Mouse (Mus musculus) intestine, postnatal 0 days (tissue): ENCODE measurements around the gene Ankrd26. TPM values are rescaled to one million over a fixed set of nuclear protein-coding genes. Genes with fewer than 3 reads are reported as not detected.

Experiments
- ATAC-seq: fragments of 200-750 bp; cut with Nextera tagmentation; 2 replicates; pipeline ENCODE4 v1.8.0; 2017; ENCODE audit warnings: mild to moderate bottlenecking, moderate TSS enrichment, moderate library complexity
- H3K27ac ChIP-seq: fragments of 300-500 bp; sonication (generic); 2 replicates; pipeline ENCODE4 v1.5.1; 2014; ENCODE audit warnings: mild to moderate bottlenecking, low read depth, low read length, moderate library complexity
- H3K27me3 ChIP-seq: fragments of 300-500 bp; sonication (generic); replicated peaks from 2 replicates; pipeline ENCODE4 v1.6.1; 2014; ENCODE audit warnings: low read length, mixed read lengths; ENCODE audit not compliant: control insufficient read depth, insufficient read depth
- H3K36me3 ChIP-seq: fragments of 300-500 bp; sonication (generic); 2 replicates; pipeline ENCODE4 v1.6.1; 2014; ENCODE audit warnings: mild to moderate bottlenecking, moderate library complexity; ENCODE audit not compliant: control insufficient read depth, insufficient read depth
- H3K4me1 ChIP-seq: fragments of 300-500 bp; sonication (generic); replicated peaks from 2 replicates; pipeline ENCODE4 v1.6.1; 2014; ENCODE audit warnings: antibody characterized with exemption, low read length, mixed read lengths; ENCODE audit not compliant: control insufficient read depth, insufficient read depth
- H3K4me2 ChIP-seq: fragments of 300-500 bp; sonication (generic); replicated peaks from 2 replicates; pipeline ENCODE4 v1.6.1; 2014; ENCODE audit warnings: low read depth, mild to moderate bottlenecking, moderate library complexity
- H3K4me3 ChIP-seq: fragments of 300-500 bp; sonication (generic); 2 replicates; pipeline ENCODE4 v1.5.1; 2014; ENCODE audit warnings: low read depth, low read length
- H3K9ac ChIP-seq: fragments of 300-500 bp; sonication (generic); 2 replicates; pipeline ENCODE4 v1.6.1; 2014; ENCODE audit warnings: mild to moderate bottlenecking, low read depth, low read length
- H3K9me3 ChIP-seq: fragments of 300-500 bp; sonication (generic); 2 replicates; pipeline ENCODE4 v1.6.1; 2016; ENCODE audit warnings: mixed run types; ENCODE audit not compliant: control insufficient read depth
- CTCF ChIP-seq: sonication (generic); IDR thresholded peaks from 2 replicates; pipeline ENCODE4 v1.5.1; 2016; ENCODE audit warnings: low read depth, mild to moderate bottlenecking, control low read depth, antibody characterized with exemption, moderate library complexity
- WGBS: fragments of 180-500 bp; shearing (Covaris S2); extraction: QIAGEN DNeasy Blood & Tissue Kit; methylation state at CpG from one replicate; pipeline ENCODE4 v1.1.7; 2014; 5-methylcytosine and 5-hydroxymethylcytosine counted together
- polyA plus RNA-seq: library from polyadenylated mRNA; unstranded; fragments of >200 nt; fragmentation: Nextera tagmentation; extraction: Ambion mirVana; gene quantifications from 2 replicates; pipeline ENCODE4 v1.2.1, GENCODE M21; 2015

Gene Ankrd26
- polyA plus RNA-seq, 1 experiment from 2014 or later, result 2.7 TPM

DNA sequence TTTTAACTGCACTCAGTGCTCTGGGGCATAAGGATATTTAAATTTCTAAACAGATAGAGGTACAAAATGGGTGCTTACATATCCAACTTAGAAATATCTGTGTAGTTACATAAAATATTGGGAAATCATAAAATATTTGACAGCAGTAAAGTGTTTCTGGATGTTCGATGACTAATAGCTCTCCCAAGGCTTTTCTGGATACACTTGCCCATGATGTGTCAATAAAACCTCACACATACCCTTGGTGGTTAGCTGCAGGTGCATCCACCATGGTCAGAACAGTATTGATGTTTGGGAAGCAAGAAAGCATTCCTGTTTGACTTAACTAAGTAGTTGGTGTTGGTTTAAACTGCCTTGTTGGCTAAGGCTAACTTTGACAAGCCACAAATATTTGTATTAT, 104.3 kb downstream of the Ankrd26 start:
- no peak overlapping the region for H3K9ac ChIP-seq
- 0 out of 2 replicates have a peak, but pooled peaks cover 4% of the 10 kb centered on the region for H3K4me1 ChIP-seq
- no peak for TF ChIP-seq CTCF
- no peaks in the 10 kb centered on the region for H3K27me3 ChIP-seq
- no peaks in the 10 kb centered on the region for H3K36me3 ChIP-seq
- H3K4me2 ChIP-seq, result no peak overlapping the region
- H3K27ac ChIP-seq, result no peak overlapping the region
- WGBS, result 88% methylated on average over 1 of the region's 1 CpGs
- ATAC-seq, result no peak
- H3K9me3 ChIP-seq, result no peaks in the 10 kb centered on the region
- no peak overlapping the region for H3K4me3 ChIP-seq

DNA sequence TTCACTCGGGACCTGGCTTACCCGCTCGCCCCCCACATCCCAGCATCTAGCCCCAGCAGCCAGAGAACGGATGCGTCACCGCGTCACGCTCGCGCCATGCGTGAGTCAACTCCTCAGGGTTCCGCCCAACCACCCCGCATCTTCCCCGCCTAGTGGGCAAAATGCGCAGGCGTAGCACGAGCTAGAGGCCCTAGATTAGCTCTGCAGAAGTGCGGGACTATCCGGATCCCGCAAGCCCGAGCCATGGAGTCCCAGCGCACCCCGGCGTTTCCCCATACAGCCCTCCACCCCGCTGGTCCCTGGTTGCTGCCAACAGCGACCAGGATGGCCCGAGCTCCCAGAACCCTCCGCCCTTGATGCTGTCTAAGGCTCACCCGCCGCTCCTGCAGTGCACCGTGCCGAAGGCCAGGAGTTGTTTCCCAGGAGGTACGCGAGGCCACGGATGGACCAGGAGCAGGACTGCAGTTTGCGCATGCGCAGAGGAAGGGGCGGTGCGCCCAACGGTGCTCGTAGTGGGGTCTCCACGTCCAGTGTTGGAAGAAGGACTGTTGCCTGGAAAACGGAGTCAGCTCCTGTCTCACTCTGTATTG, 106.9 kb downstream of the Ankrd26 start, which contains the start of gene Zfp248:
Zfp248 (minus strand) TSS at position 487 of the 590 bp plus-strand sequence.
- Histone ChIP-seq H3K4me3 (peak within 1 kb of the TSS; percentile 70), H3K4me2 (peak within 1 kb of the TSS; percentile 92), H3K27me3 (no peaks in the 10 kb centered on the region), H3K27ac (peak within 1 kb of the TSS; percentile 73), H3K4me1 (0 out of 2 replicates have a peak, but pooled peaks cover 4% of the 10 kb centered on the region), H3K36me3 (no peaks in the 10 kb centered on the region), H3K9ac (peak within 1 kb of the TSS; percentile 71), H3K9me3 (no peaks in the 10 kb centered on the region)
- TF ChIP-seq CTCF, result peak; percentile 71
- under 1% methylated on average over 43 of the region's 43 CpGs for WGBS
- peak; percentile 90 for ATAC-seq

DNA sequence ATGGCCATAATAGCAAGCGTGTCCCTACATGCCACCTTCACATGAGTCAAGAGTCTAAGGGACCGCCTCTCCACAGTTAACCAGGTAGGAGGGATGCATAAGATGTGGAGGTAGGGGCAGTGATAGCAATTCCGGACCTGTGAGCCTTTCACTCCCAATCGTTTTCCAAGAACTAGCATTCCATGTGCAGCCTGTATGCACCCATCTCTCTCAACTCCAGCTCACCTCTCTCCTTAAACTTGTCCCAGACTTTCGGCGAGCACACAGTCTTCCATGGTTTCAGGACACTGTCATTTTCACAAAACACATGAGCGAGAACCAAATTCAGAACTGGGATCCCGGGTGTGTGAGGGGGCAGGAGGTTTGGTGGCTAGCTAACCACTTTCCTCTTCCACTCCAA, 107.6 kb downstream of the Ankrd26 start:
- TF ChIP-seq CTCF, result no peak
- Histone ChIP-seq H3K4me1 (0 out of 2 replicates have a peak, but pooled peaks cover 4% of the 10 kb centered on the region), H3K36me3 (no peaks in the 10 kb centered on the region), H3K9ac (peak overlapping the region; percentile 71; the same call in 1 of the 2 replicates), H3K27me3 (no peaks in the 10 kb centered on the region), H3K4me3 (peak overlapping the region; percentile 70), H3K9me3 (no peaks in the 10 kb centered on the region), H3K4me2 (peak overlapping the region; percentile 92), H3K27ac (no peak overlapping the region)
- no peak for ATAC-seq
- 34% methylated on average over 8 of the region's 8 CpGs for WGBS

Other genes starting within 250 kb of the Ankrd26 start
- 8.1 and 8.2 TPM in 2 replicates for gene Bms1, start 142.8 kb downstream of the Ankrd26 start, polyA plus RNA-seq
- 1.2 TPM in 2 replicates for gene Zfp248, start 106.7 kb downstream of the Ankrd26 start, polyA plus RNA-seq
- 1.9 and 2.1 TPM in 2 replicates for gene Zfp9, start 82.9 kb downstream of the Ankrd26 start, polyA plus RNA-seq